Mouse (Mus musculus) cerebellum, postnatal 25 days (tissue): ENCODE results near the gene Prss30.
"Not testable (repeated sequence)": the region's sequence is repeated elsewhere in the genome, so short reads cannot be mapped to it uniquely, and the experiment has no call there.

Source experiments
- DNase-seq, 2 experiments: peaks; one replicate each; pipeline ENCODE4 v3.0.0; 2021; ENCODE audit warnings: mixed read lengths in 2 of 2

Gene Prss30

DNA sequence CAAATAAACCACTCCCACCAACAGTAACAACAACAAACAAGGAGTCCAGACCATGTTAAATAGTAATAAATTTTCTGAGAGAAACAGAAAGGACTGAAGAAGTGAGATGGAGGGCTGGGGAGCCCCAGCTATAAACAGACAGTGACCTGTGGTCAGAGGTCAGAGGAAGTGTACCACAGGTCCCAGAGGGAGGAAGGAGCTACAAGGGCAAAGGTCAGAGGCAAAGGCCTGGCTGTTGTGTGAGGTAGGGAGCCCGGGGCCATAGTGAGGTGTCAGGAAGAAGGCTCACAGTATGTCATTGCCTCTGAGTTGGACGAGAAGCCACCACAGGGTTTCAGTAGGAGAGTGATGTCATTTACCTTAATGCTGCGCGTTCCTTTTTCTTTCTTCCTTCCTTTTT, 2.5 kb upstream of the Prss30 start:
- DNase-seq: no peak

- no peak for DNase-seq
Observed at GRCm38 (mm10) chr17:23979471-23979870, 895 bp downstream of the Prss30 start.

- DNase-seq: no peak
Observed at GRCm38 (mm10) chr17:23976665-23977064, 3.7 kb downstream of the Prss30 start.

DNA sequence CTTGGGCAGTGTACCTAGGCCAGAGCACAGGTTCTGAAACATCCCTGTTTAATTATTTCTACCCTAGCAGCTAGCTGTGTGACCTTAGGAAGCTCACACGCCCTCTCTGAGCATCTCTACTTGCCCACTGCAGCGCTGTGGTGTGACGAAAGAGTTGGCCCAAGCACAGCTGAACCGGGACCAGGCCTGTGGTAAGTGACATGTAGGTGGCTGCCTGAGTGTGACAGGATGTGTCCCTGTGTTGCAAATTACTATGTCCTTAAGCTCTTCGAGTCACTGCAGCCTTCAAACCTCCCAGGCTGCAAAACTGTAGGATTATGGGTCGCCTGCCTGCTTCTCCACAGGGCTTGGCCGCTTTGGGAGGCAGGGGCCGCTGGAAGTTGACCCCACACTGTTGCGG, 9.1 kb downstream of the Prss30 start:
- DNase-seq: no peak

GRCm38 (mm10) chr17:23969231-23969630, 11.1 kb downstream of the Prss30 start:
- DNase-seq: peak; percentile 76 to 88

GRCm38 (mm10) chr17:23968780-23969179, 11.6 kb downstream of the Prss30 start:
- peak in 1 of 2 experiments; percentile 9 for DNase-seq

GRCm38 (mm10) chr17:23966658-23967401, 13.5 kb downstream of the Prss30 start:
- no peak for DNase-seq

- peak; percentile 40 to 45 for DNase-seq
Observed at GRCm38 (mm10) chr17:23965805-23966425, 14.5 kb downstream of the Prss30 start.

DNA sequence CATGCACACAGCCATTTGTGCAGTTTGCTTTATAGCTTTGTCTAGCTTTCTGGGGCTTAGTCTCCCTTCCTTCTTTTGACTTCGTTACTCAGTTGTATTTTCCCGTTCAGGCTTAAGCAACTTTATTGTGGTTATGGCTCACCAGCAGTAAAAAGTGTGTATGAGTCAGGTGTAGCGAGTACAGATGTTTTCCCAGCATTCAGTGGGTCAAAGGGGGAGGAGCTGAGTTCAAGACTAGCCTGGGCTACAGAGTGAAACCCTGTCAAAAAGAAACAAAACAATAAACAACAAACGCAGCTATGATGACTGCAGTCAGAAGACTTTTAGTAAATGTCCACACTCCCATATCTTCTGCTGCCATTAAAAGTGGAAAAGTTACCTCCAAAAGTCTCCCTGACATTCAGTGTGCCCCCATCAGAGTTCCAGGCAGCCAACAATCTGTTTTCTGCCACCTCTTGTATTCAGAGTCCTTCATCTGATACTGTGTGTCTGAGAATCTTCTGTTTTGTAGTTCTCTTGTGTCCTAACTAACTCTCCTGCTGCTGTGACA, 18.7 kb downstream of the Prss30 start:
- DNase-seq: no peak

- DNase-seq: peak; percentile 81 to 85
Observed at GRCm38 (mm10) chr17:23960084-23960738, 20.2 kb downstream of the Prss30 start.

DNA sequence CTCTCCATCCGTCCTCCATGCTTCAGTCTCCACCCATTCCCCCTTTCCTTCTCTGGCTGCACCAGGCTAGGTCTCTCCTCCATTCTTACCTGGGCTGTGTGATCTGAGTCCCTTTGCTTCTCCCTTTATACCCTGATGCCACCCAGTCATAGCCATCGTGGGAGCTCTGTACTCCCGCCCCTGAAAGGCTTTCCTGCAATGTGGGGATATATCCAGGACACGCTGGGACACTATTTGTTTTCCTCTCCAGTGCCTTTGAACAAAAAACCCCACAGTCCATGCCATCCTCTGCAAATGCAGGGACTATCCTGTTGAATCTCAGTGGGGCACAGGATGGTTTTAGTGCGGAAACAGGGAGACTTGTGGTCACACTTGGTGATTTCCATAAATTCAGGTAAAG, 25.2 kb downstream of the Prss30 start, which contains the start of gene Sbpl:
Sbpl (minus strand) TSS at position 101 of the 400 bp plus-strand sequence.
- no peak for DNase-seq

DNA sequence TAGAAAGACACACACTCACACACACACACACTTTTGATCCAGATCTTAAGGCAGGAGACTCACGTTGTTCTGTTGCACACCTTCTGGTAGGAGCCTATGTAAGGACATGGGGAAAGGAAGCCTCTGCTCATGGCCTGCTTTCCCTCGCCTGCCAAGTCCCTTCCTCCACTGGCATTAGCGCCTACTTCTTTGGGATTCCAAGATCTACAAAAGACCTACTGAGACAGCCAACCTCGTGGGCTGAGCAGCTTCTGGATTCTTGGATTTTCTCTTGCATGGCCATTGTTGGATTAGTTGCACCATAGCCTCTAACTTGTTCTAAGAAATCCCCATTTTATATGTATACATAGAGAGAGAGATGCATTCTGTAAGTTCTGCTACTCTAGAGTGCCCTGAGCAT, 29.5 kb downstream of the Prss30 start:
- not testable (repeated sequence) for DNase-seq

- DNase-seq: no peak
Observed at GRCm38 (mm10) chr17:23949068-23949467, 31.3 kb downstream of the Prss30 start.

DNA sequence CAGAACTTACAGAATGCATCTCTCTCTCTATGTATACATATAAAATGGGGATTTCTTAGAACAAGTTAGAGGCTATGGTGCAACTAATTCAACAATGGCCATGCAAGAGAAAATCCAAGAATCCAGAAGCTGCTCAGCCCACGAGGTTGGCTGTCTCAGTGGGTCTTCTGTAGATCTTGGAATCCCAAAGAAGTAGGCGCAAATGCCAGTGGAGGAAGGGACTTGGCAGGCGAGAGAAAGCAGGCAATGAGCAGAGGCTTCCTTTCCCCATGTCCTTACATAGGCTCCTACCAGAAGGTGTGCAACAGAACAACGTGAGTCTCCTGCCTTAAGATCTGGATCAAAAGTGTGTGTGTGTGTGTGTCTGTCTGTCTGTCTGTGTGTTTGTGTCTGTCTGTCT, 32.9 kb downstream of the Prss30 start:
- not testable (repeated sequence) for DNase-seq

- no peak for DNase-seq
Observed at GRCm38 (mm10) chr17:23941372-23941771, 39.0 kb downstream of the Prss30 start, which contains the start of gene Sbp. Gene Sbp, plus strand, starts transcription at chr17:23941672.

GRCm38 (mm10) chr17:23931157-23931556, 49.2 kb downstream of the Prss30 start:
- DNase-seq: no peak

GRCm38 (mm10) chr17:23925090-23925493, 55.3 kb downstream of the Prss30 start:
- peak; percentile 78 to 82 for DNase-seq

DNA sequence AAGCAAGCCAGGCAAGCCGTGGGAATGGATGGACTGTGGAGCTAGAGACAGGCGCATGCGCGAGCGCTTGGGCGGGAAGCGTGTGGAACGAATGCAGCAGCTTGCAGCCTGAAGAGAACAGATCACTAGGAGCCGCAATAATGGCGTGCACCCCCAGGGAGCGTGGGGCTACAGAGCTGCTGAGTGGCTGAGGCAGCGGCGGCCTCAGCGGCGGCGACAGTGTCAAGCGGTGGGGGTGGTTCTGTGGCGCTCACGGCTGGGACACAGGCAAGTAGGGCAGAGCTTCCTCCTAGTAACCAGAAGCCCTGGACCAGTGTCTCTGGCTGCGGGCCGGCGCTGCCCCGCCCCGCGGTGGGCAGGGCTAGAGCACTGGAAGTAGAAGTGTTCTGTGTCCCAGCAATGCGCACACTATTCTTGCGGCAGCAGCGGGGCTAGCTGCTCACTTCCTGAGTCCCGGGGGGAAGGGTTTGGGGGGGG, 55.8 kb downstream of the Prss30 start:
- peak; percentile 94 for DNase-seq
